Mouse (Mus musculus): ENCODE data around the gene Vmn2r69. TPM values are rescaled to one million over a fixed set of nuclear protein-coding genes. Genes with fewer than 3 reads are reported as not detected.

Gene Vmn2r69
- polyA plus RNA-seq (2014; fragmentation: Nextera tagmentation; extraction: Ambion mirVana): not detected in 2 replicates

GRCm38 (mm10) chr7:85415820-85416219 lies at the start of gene Vmn2r69:
Vmn2r69 (minus strand) TSS chr7:85415920.
- no peak within 1 kb of the TSS for H3K27ac ChIP-seq (ENCODE audit: low read depth, low read length)
- no peak within 1 kb of the TSS for H3K4me2 ChIP-seq (ENCODE audit: low read depth)
- H3K27me3 ChIP-seq (ENCODE audit: control insufficient read depth, insufficient read depth, low read length): no peaks in the 10 kb centered on the region
- ATAC-seq (ENCODE audit: insufficient read depth, low FRiP score, low TSS enrichment) (no peak), DNase-seq (ENCODE audit: low spot score) (no peak)
- 68% methylated on average over 3 of the region's 3 CpGs for WGBS
- no peaks in the 10 kb centered on the region for H3K4me1 ChIP-seq (ENCODE audit: control insufficient read depth, insufficient read depth, low read length)
- no peak within 1 kb of the TSS for H3K4me3 ChIP-seq (ENCODE audit: low read depth, low read length)
- H3K36me3 ChIP-seq (ENCODE audit: control insufficient read depth, insufficient read depth, low read length): no peaks in the 10 kb centered on the region
- H3K9ac ChIP-seq (ENCODE audit: low read length): no peak within 1 kb of the TSS
- H3K9me3 ChIP-seq (ENCODE audit: control insufficient read depth, low read length): no peaks in the 10 kb centered on the region

Other genes with a start within 250 kb of the Vmn2r69 start
- not detected in 2 replicates for gene Vmn2r68, start 178.1 kb downstream of the Vmn2r69 start, polyA plus RNA-seq (2014; fragmentation: Nextera tagmentation; extraction: Ambion mirVana)
- gene Vmn2r71, start 147.2 kb upstream of the Vmn2r69 start, polyA plus RNA-seq (2014; fragmentation: Nextera tagmentation; extraction: Ambion mirVana): not detected in 2 replicates
- not detected in 2 replicates for gene Vmn2r70, start 153.3 kb upstream of the Vmn2r69 start, polyA plus RNA-seq (2014; fragmentation: Nextera tagmentation; extraction: Ambion mirVana)

Measured in neural tube, embryonic 11.5 days (tissue).